Mouse (Mus musculus): ENCODE results near the gene Pum2. TPM values are rescaled to one million over a fixed set of nuclear protein-coding genes. Genes with fewer than 3 reads are reported as not detected.

Gene Pum2
- polyA plus RNA-seq, 1 experiment from 2014 or later = 43.5 TPM

DNA sequence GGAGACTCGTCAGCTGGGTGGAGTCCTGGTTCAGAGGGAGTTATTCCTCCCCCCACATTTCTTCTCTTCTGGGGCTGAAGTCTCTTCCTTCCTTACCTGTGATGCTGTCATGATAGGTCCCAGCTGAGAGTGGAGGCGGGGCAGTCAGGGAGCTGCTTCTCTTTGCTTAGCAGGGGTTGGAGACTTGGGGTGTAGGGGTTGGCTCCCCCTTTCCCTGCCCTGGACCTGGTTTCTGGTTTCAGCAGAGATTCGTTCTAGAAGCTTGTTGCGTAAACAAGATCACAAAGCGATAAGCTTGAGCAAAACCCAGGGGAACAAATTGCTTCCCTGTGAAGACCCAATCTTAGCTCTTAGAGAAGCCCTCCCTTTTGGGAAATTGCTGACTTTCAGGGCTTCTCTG lies 112.5 kb downstream of the Pum2 start:
- H3K9ac ChIP-seq = no peak overlapping the region
- no peak overlapping the region for H3K4me3 ChIP-seq (replicated peaks)
- H3K9me3 ChIP-seq = no peaks in the 10 kb centered on the region
- no peaks in the 10 kb centered on the region for H3K27me3 ChIP-seq (replicated peaks)
- no peak overlapping the region for H3K27ac ChIP-seq
- ATAC-seq = no peak
- 56% methylated on average over 5 of the region's 5 CpGs for WGBS
- peaks cover 17% of the 10 kb centered on the region for H3K36me3 ChIP-seq
- H3K4me2 ChIP-seq (replicated peaks) = no peak overlapping the region
- H3K4me1 ChIP-seq (replicated peaks) = peaks cover 34% of the 10 kb centered on the region

DNA sequence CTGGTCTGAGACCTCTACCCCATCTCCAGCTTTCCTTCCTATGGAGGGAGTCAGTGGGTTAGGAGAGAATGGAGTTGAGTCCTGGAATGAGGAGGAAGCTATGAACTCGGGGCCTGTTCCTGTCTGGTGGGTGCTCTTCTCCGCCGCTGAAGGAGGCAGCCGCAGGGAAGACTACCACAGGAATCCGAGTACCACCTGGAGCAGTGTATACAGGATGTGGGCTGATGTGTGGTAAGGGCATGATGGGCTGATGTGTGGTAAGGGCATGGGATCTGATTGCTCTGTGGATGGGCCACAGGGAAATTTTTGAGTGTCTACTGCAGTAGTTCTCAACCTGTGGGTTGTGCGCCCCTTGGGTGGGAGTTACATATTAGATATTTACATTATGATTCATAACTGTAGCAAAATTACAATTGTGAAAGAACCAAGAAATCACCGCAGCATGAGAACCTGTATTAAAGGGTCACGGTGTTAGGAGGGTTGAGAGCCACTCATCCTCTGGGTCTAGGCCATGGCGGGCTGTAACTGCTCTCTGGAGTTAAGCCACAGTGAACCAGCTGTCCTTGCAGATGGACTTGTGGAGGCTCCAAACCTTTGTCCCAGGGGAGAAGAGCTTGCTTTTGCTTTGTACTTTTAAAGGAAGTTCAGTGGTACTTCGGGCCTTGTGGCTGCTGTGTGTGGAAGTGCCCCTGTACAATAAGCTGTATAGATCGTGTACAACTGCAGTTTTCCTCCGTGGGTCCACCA lies 113.2 kb downstream of the Pum2 start:
- H3K36me3 ChIP-seq = peaks cover 19% of the 10 kb centered on the region
- no peaks in the 10 kb centered on the region for H3K27me3 ChIP-seq (replicated peaks)
- peaks cover 28% of the 10 kb centered on the region for H3K4me1 ChIP-seq (replicated peaks)
- 85% methylated on average over 12 of the region's 12 CpGs for WGBS
- H3K27ac ChIP-seq = no peak overlapping the region
- H3K9ac ChIP-seq = no peak overlapping the region
- H3K4me2 ChIP-seq (replicated peaks) = no peak overlapping the region
- H3K4me3 ChIP-seq (replicated peaks) = no peak overlapping the region
- H3K9me3 ChIP-seq = no peaks in the 10 kb centered on the region
- no peak for ATAC-seq

DNA sequence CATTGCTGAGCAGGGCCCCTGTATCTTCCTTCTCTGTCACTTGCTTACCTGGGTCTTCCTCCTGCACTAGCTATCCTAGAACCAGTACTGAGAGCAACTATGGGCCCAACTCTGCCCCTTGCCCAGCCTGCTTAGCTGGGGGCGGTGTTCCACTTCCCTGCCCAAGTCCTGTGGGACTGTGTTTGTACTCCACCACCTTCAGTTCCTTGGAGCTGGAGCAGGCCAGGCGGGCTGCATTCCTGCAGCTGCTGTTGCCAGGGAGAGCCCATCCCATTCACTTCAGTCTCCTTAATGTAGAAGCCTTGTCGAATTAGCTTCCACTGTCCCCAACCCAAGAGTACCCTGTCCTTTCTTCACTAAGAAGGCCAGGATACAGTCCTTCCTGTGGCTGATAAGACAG lies 114.5 kb downstream of the Pum2 start:
- no peaks in the 10 kb centered on the region for H3K27me3 ChIP-seq (replicated peaks)
- H3K4me3 ChIP-seq (replicated peaks) = no peak overlapping the region
- H3K4me2 ChIP-seq (replicated peaks) = no peak overlapping the region
- ATAC-seq = no peak
- H3K9me3 ChIP-seq = no peaks in the 10 kb centered on the region
- no peak overlapping the region for H3K9ac ChIP-seq
- peaks cover 21% of the 10 kb centered on the region for H3K4me1 ChIP-seq (replicated peaks)
- peaks cover 19% of the 10 kb centered on the region for H3K36me3 ChIP-seq
- H3K27ac ChIP-seq = no peak overlapping the region
- 74% methylated on average over 3 of the region's 3 CpGs for WGBS

DNA sequence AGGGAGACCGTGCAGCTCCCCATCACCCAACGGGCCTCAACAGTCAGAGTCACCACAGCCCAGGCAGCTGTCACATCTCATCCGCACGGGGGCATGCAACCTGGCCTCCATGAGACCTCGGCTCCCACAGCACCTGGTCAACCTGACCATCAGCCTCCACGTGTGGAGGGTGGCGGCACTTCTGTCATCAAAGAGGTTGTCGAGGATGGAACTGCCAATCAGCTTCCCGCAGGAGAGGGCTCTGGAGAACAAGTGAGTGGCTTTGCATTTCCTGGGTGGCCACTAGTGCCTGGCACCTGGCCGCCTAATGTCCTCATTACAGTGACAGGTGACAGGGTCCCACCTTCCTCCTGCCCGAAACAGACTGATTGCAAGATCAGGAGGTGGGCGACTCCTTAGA lies 116.7 kb downstream of the Pum2 start:
- Histone ChIP-seq H3K9ac (no peak overlapping the region), H3K4me3 (replicated peaks) (no peak overlapping the region), H3K4me1 (replicated peaks) (peaks cover 10% of the 10 kb centered on the region), H3K4me2 (replicated peaks) (no peak overlapping the region), H3K27ac (no peak overlapping the region), H3K9me3 (no peaks in the 10 kb centered on the region), H3K36me3 (peaks cover 19% of the 10 kb centered on the region), H3K27me3 (replicated peaks) (no peaks in the 10 kb centered on the region)
- 92% methylated on average over 12 of the region's 12 CpGs for WGBS
- no peak for ATAC-seq

- no peak overlapping the region for H3K9ac ChIP-seq
- ATAC-seq = no peak
- no peaks in the 10 kb centered on the region for H3K27me3 ChIP-seq (replicated peaks)
- peaks cover 7% of the 10 kb centered on the region for H3K4me1 ChIP-seq (replicated peaks)
- 84% methylated on average over 2 of the region's 2 CpGs for WGBS
- peaks cover 19% of the 10 kb centered on the region for H3K36me3 ChIP-seq
- H3K4me3 ChIP-seq (replicated peaks) = no peak overlapping the region
- no peak overlapping the region for H3K4me2 ChIP-seq (replicated peaks)
- H3K9me3 ChIP-seq = no peaks in the 10 kb centered on the region
- H3K27ac ChIP-seq = no peak overlapping the region
These were observed 119.6 kb downstream of the Pum2 start for GRCm38 (mm10) chr12:8793410-8794051.

DNA sequence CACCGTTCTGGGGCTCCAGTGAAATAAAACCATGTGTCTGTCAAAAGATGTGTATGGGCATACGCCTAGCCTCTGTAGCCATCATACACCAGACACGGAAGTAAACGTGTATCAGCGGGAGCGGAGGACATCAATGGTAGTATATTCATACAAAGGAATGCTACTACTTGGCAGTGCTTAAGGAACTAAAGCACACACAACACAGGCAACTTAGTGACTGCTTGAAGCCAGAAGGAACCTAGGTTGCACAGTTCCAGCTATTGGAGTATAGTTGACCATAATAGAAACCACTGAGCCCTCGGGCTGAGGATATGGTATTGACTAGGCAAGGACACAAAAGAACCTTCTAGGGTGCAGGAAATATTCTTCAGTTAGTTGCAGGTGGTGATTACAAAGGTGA lies 124.0 kb downstream of the Pum2 start:
- Histone ChIP-seq H3K36me3 (no peaks in the 10 kb centered on the region), H3K9me3 (no peaks in the 10 kb centered on the region), H3K27ac (0 out of 2 replicates have a peak overlapping the region, but pooled peaks have one; percentile 4), H3K4me1 (replicated peaks) (peaks cover 14% of the 10 kb centered on the region), H3K27me3 (replicated peaks) (no peaks in the 10 kb centered on the region), H3K4me3 (replicated peaks) (no peak overlapping the region), H3K9ac (no peak overlapping the region), H3K4me2 (replicated peaks) (no peak overlapping the region)
- 77% methylated on average over 7 of the region's 7 CpGs for WGBS
- 0 out of 2 replicates have a peak, but pooled peaks have one; percentile 5 for ATAC-seq

- H3K27ac ChIP-seq = peak overlapping the region; percentile 62
- no peaks in the 10 kb centered on the region for H3K27me3 ChIP-seq (replicated peaks)
- no peak overlapping the region for H3K4me3 ChIP-seq (replicated peaks)
- peak; percentile 44 for ATAC-seq
- H3K9me3 ChIP-seq = no peaks in the 10 kb centered on the region
- peaks cover 17% of the 10 kb centered on the region for H3K4me1 ChIP-seq (replicated peaks)
- no peak overlapping the region for H3K4me2 ChIP-seq (replicated peaks)
- 14% methylated on average over 9 of the region's 9 CpGs for WGBS
- H3K9ac ChIP-seq = no peak overlapping the region
- H3K36me3 ChIP-seq = no peaks in the 10 kb centered on the region
These were observed 124.6 kb downstream of the Pum2 start for GRCm38 (mm10) chr12:8798486-8799020.

Other genes with a start within 250 kb of the Pum2 start
- gene Rhob, start 174.1 kb upstream of the Pum2 start, polyA plus RNA-seq (2015; fragmentation: Nextera tagmentation; extraction: Ambion mirVana) = 32.2 and 32.4 TPM in 2 replicates
- 0.14 and 0.19 TPM in 2 replicates for gene Slc7a15, start 75.1 kb upstream of the Pum2 start, polyA plus RNA-seq (2015; fragmentation: Nextera tagmentation; extraction: Ambion mirVana)
- gene Sdc1, start 97.2 kb downstream of the Pum2 start, polyA plus RNA-seq (2015; fragmentation: Nextera tagmentation; extraction: Ambion mirVana) = 101 and 106 TPM in 2 replicates
- 249 and 294 TPM in 2 replicates for gene Laptm4a, start 247.5 kb downstream of the Pum2 start, polyA plus RNA-seq (2015; fragmentation: Nextera tagmentation; extraction: Ambion mirVana)